Mouse (Mus musculus): ENCODE measurements at regions not wholly inside any gene's neighbourhood (a gene's known extent, or its start where the extent isn't known, plus 50 kb on each side); places are given as distances from the start of the nearest gene placed in this dataset.

DNA sequence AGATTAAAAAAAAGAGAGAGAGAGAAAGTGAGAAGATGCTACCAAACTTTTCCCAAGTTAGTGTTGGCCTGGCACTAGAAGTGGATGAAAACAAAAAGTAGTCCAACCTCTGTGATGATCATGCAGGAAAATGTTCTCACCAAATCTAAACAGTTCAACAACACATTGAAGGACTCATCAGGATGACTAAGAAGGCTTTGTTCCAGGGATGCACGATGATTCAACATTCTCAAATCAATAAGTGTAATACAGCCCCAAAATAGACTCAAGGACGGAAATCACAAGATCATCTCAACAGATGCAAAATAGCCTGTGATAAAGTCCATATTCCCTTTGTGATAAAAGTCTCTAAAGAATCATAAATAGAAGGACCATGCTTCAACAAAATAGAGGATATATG lies 106.3 kb downstream of the Cysltr2 start:
- DNase-seq (ENCODE audit: low spot score): no peak
- Histone ChIP-seq H3K9me3 (ENCODE audit: control insufficient read depth, low read length) (no peaks in the 10 kb centered on the region), H3K27ac (replicated peaks; ENCODE audit: low read depth, low read length) (no peak overlapping the region), H3K27me3 (ENCODE audit: control insufficient read depth, insufficient read depth, low read length) (no peaks in the 10 kb centered on the region), H3K9ac (ENCODE audit: low read length) (no peak overlapping the region), H3K4me1 (ENCODE audit: control insufficient read depth, insufficient read depth, low read length) (no peaks in the 10 kb centered on the region), H3K36me3 (ENCODE audit: control insufficient read depth, insufficient read depth, low read length) (no peaks in the 10 kb centered on the region), H3K4me2 (ENCODE audit: low read depth, severe bottlenecking) (no peak overlapping the region), H3K4me3 (ENCODE audit: low read depth, low read length) (no peak overlapping the region)
- no peak for ATAC-seq (ENCODE audit: insufficient number of reproducible peaks, low FRiP score, low TSS enrichment, low read depth)
- WGBS: 94% methylated on average over 2 of the region's 2 CpGs

- H3K27ac ChIP-seq (replicated peaks; ENCODE audit: low read depth, low read length): no peak overlapping the region
- H3K27me3 ChIP-seq (ENCODE audit: control insufficient read depth, insufficient read depth, low read length): no peaks in the 10 kb centered on the region
- no peak overlapping the region for H3K4me2 ChIP-seq (ENCODE audit: low read depth, severe bottlenecking)
- H3K9ac ChIP-seq (ENCODE audit: low read length): no peak overlapping the region
- no peaks in the 10 kb centered on the region for H3K9me3 ChIP-seq (ENCODE audit: control insufficient read depth, low read length)
- H3K4me1 ChIP-seq (ENCODE audit: control insufficient read depth, insufficient read depth, low read length): no peaks in the 10 kb centered on the region
- no peak for ATAC-seq (ENCODE audit: insufficient number of reproducible peaks, low FRiP score, low TSS enrichment, low read depth)
- DNase-seq (ENCODE audit: low spot score): no peak
- no peaks in the 10 kb centered on the region for H3K36me3 ChIP-seq (ENCODE audit: control insufficient read depth, insufficient read depth, low read length)
- H3K4me3 ChIP-seq (ENCODE audit: low read depth, low read length): no peak overlapping the region
Observed at GRCm38 (mm10) chr14:72939067-72939393, 109.9 kb downstream of the Cysltr2 start.

GRCm38 (mm10) chr14:72938382-72939066 lies 110.4 kb downstream of the Cysltr2 start:
- Histone ChIP-seq H3K36me3 (ENCODE audit: control insufficient read depth, insufficient read depth, low read length) (no peaks in the 10 kb centered on the region), H3K9me3 (ENCODE audit: control insufficient read depth, low read length) (no peaks in the 10 kb centered on the region), H3K4me1 (ENCODE audit: control insufficient read depth, insufficient read depth, low read length) (no peaks in the 10 kb centered on the region), H3K27me3 (ENCODE audit: control insufficient read depth, insufficient read depth, low read length) (no peaks in the 10 kb centered on the region), H3K4me2 (ENCODE audit: low read depth, severe bottlenecking) (no peak overlapping the region), H3K4me3 (ENCODE audit: low read depth, low read length) (no peak overlapping the region), H3K9ac (ENCODE audit: low read length) (no peak overlapping the region), H3K27ac (replicated peaks; ENCODE audit: low read depth, low read length) (no peak overlapping the region)
- ATAC-seq (ENCODE audit: insufficient number of reproducible peaks, low FRiP score, low TSS enrichment, low read depth) (no peak), DNase-seq (ENCODE audit: low spot score) (no peak)

- H3K4me3 ChIP-seq (ENCODE audit: low read depth, low read length): no peak overlapping the region
- ATAC-seq (ENCODE audit: insufficient number of reproducible peaks, low FRiP score, low TSS enrichment, low read depth) (no peak), DNase-seq (ENCODE audit: low spot score) (no peak)
- H3K27ac ChIP-seq (replicated peaks; ENCODE audit: low read depth, low read length): no peak overlapping the region
- H3K4me1 ChIP-seq (ENCODE audit: control insufficient read depth, insufficient read depth, low read length): no peaks in the 10 kb centered on the region
- no peaks in the 10 kb centered on the region for H3K9me3 ChIP-seq (ENCODE audit: control insufficient read depth, low read length)
- no peaks in the 10 kb centered on the region for H3K27me3 ChIP-seq (ENCODE audit: control insufficient read depth, insufficient read depth, low read length)
- no peak overlapping the region for H3K9ac ChIP-seq (ENCODE audit: low read length)
- no peaks in the 10 kb centered on the region for H3K36me3 ChIP-seq (ENCODE audit: control insufficient read depth, insufficient read depth, low read length)
- H3K4me2 ChIP-seq (ENCODE audit: low read depth, severe bottlenecking): no peak overlapping the region
Observed at GRCm38 (mm10) chr14:72933598-72933997, 115.3 kb downstream of the Cysltr2 start.

- Histone ChIP-seq H3K4me2 (ENCODE audit: low read depth, severe bottlenecking) (no peak overlapping the region), H3K27ac (replicated peaks; ENCODE audit: low read depth, low read length) (no peak overlapping the region), H3K4me3 (ENCODE audit: low read depth, low read length) (no peak overlapping the region), H3K9ac (ENCODE audit: low read length) (no peak overlapping the region), H3K4me1 (ENCODE audit: control insufficient read depth, insufficient read depth, low read length) (no peaks in the 10 kb centered on the region), H3K9me3 (ENCODE audit: control insufficient read depth, low read length) (no peaks in the 10 kb centered on the region), H3K27me3 (ENCODE audit: control insufficient read depth, insufficient read depth, low read length) (no peaks in the 10 kb centered on the region), H3K36me3 (ENCODE audit: control insufficient read depth, insufficient read depth, low read length) (no peaks in the 10 kb centered on the region)
- no peak for DNase-seq (ENCODE audit: low spot score)
- WGBS: 61% methylated on average over 9 of the region's 9 CpGs
- no peak for ATAC-seq (ENCODE audit: insufficient number of reproducible peaks, low FRiP score, low TSS enrichment, low read depth)
Observed at GRCm38 (mm10) chr14:72932296-72932695, 116.6 kb downstream of the Cysltr2 start.

DNA sequence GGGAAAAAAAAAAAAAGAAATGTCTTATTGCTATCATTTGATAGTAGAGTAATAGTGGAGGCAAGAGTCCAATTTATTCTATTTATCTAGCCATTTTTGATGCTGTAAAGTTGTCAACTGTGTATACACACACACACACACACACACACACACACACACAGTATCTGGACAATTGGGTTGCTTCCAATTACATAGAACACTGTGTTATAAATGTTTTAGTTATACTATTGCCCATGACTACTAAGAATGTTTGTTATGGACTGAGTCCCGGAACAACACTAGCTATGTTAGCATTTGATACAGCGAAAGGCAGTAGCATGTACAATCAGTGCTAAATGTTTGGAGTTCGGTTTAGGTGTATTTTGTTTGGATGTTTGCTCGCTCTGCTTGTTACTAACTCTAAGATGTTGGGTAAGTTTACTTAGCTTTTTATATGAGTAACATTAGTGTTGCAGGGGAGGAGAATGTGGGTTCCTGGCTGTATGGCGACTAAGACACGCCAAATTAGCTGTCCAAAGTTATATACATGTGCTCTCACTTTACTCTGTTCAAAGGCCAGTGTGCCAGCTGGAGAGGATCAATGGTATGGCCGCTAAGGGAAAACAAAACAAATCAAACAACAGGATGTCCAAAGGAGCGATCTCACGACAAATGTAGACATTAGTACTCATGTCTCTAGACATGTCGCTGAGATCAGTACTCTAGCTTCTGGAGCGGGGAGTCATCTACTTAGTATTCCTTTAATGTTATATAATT lies 147.6 kb downstream of the Cysltr2 start:
- DNase-seq (ENCODE audit: low spot score) (no peak), ATAC-seq (ENCODE audit: insufficient number of reproducible peaks, low FRiP score, low TSS enrichment, low read depth) (no peak)
- WGBS: 87% methylated on average over 11 of the region's 11 CpGs
- Histone ChIP-seq H3K4me2 (ENCODE audit: low read depth, severe bottlenecking) (no peak overlapping the region), H3K9me3 (ENCODE audit: control insufficient read depth, low read length) (no peaks in the 10 kb centered on the region), H3K4me3 (ENCODE audit: low read depth, low read length) (no peak overlapping the region), H3K36me3 (ENCODE audit: control insufficient read depth, insufficient read depth, low read length) (no peaks in the 10 kb centered on the region), H3K27ac (replicated peaks; ENCODE audit: low read depth, low read length) (no peak overlapping the region), H3K9ac (ENCODE audit: low read length) (no peak overlapping the region), H3K4me1 (ENCODE audit: control insufficient read depth, insufficient read depth, low read length) (no peaks in the 10 kb centered on the region), H3K27me3 (ENCODE audit: control insufficient read depth, insufficient read depth, low read length) (no peaks in the 10 kb centered on the region)

GRCm38 (mm10) chr14:72899630-72900029 lies 149.3 kb downstream of the Cysltr2 start:
- ATAC-seq (ENCODE audit: insufficient number of reproducible peaks, low FRiP score, low TSS enrichment, low read depth): no peak
- Histone ChIP-seq H3K4me2 (ENCODE audit: low read depth, severe bottlenecking) (no peak overlapping the region), H3K9ac (ENCODE audit: low read length) (no peak overlapping the region), H3K4me1 (ENCODE audit: control insufficient read depth, insufficient read depth, low read length) (no peaks in the 10 kb centered on the region), H3K27ac (replicated peaks; ENCODE audit: low read depth, low read length) (no peak overlapping the region), H3K4me3 (ENCODE audit: low read depth, low read length) (no peak overlapping the region), H3K36me3 (ENCODE audit: control insufficient read depth, insufficient read depth, low read length) (no peaks in the 10 kb centered on the region), H3K27me3 (ENCODE audit: control insufficient read depth, insufficient read depth, low read length) (no peaks in the 10 kb centered on the region), H3K9me3 (ENCODE audit: control insufficient read depth, low read length) (no peaks in the 10 kb centered on the region)
- WGBS: 88% methylated on average over 4 of the region's 4 CpGs
- DNase-seq (ENCODE audit: low spot score): no peak

GRCm38 (mm10) chr14:72892316-72892715 lies 156.6 kb downstream of the Cysltr2 start:
- no peak overlapping the region for H3K9ac ChIP-seq (ENCODE audit: low read length)

DNA sequence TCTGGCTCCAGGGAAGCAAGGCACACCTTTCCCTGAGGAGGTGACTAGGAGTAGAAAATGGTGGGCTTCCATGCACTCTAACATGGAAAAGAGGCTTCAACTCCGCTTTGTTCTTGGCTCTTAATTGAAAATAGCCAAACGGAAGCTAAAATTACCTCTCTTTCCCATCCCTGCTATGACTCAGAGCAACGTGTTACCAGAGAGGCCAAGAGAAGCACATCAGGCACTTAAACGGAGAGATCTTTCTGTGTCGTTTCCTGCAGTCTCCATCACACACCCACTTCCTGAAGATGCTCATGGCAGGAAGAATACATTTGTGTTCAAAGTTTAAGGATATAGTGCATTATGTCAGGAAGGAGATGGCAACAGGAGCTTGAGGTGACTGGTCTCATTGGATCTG lies 159.3 kb downstream of the Cysltr2 start:
- H3K27ac ChIP-seq (replicated peaks; ENCODE audit: low read depth, low read length): no peak overlapping the region
- H3K9me3 ChIP-seq (ENCODE audit: control insufficient read depth, low read length): no peaks in the 10 kb centered on the region
- ATAC-seq (ENCODE audit: insufficient number of reproducible peaks, low FRiP score, low TSS enrichment, low read depth) (no peak), DNase-seq (ENCODE audit: low spot score) (no peak)
- no peak overlapping the region for H3K4me2 ChIP-seq (ENCODE audit: low read depth, severe bottlenecking)
- no peaks in the 10 kb centered on the region for H3K27me3 ChIP-seq (ENCODE audit: control insufficient read depth, insufficient read depth, low read length)
- H3K4me1 ChIP-seq (ENCODE audit: control insufficient read depth, insufficient read depth, low read length): no peaks in the 10 kb centered on the region
- no peaks in the 10 kb centered on the region for H3K36me3 ChIP-seq (ENCODE audit: control insufficient read depth, insufficient read depth, low read length)
- no peak overlapping the region for H3K4me3 ChIP-seq (ENCODE audit: low read depth, low read length)
- H3K9ac ChIP-seq (ENCODE audit: low read length): no peak overlapping the region
- WGBS: 74% methylated on average over 5 of the region's 5 CpGs

More at GRCm38 (mm10) chr14:72892316-72892715, 156.6 kb downstream of the Cysltr2 start:
- H3K4me3 ChIP-seq (ENCODE audit: low read depth, low read length): no peak overlapping the region
- H3K27me3 ChIP-seq (ENCODE audit: control insufficient read depth, insufficient read depth, low read length): no peaks in the 10 kb centered on the region
- H3K9me3 ChIP-seq (ENCODE audit: control insufficient read depth, low read length): no peaks in the 10 kb centered on the region
- no peak overlapping the region for H3K4me2 ChIP-seq (ENCODE audit: low read depth, severe bottlenecking)
- ATAC-seq (ENCODE audit: insufficient number of reproducible peaks, low FRiP score, low TSS enrichment, low read depth) (no peak), DNase-seq (ENCODE audit: low spot score) (no peak)
- H3K27ac ChIP-seq (replicated peaks; ENCODE audit: low read depth, low read length): no peak overlapping the region
- WGBS: 85% methylated on average over 2 of the region's 2 CpGs
- H3K4me1 ChIP-seq (ENCODE audit: control insufficient read depth, insufficient read depth, low read length): no peaks in the 10 kb centered on the region
- no peaks in the 10 kb centered on the region for H3K36me3 ChIP-seq (ENCODE audit: control insufficient read depth, insufficient read depth, low read length)

All from limb, embryonic 11.5 days (tissue).